Mouse (Mus musculus) urinary bladder, postnatal 0 days (tissue): Measurements from ENCODE around the gene Ppp4r2. TPM values are rescaled to one million over a fixed set of nuclear protein-coding genes. Genes with fewer than 3 reads are reported as not detected.

Source experiments
- polyA plus RNA-seq: library from polyadenylated mRNA; unstranded; fragments of >200 nt; fragmentation: Nextera tagmentation; extraction: Ambion mirVana; gene quantifications from 2 replicates; pipeline ENCODE4 v1.2.1, GENCODE M21; 2015

Ppp4r2 gene
- polyA plus RNA-seq, result 9.8 and 12.3 TPM in 2 replicates

GRCm38 (mm10) chr6:100833355-100833754 is at the start of gene Ppp4r2:
Ppp4r2 (plus strand) TSS chr6:100833622.

Other genes starting within 250 kb of the Ppp4r2 start
- gene Shq1, start 162.5 kb upstream of the Ppp4r2 start, polyA plus RNA-seq, result 7.1 and 7.6 TPM in 2 replicates
- gene Gxylt2, start 128.9 kb upstream of the Ppp4r2 start, polyA plus RNA-seq, result 3.2 and 3.7 TPM in 2 replicates